Mouse (Mus musculus): ENCODE data around the gene Erc2.

GRCm38 (mm10) chr14:27641382-27641781, 19.2 kb downstream of the Erc2 start:
- TF ChIP-seq POLR2A (IDR thresholded peaks at IDR 0.05; ENCODE audit: low read depth, low read length) = no peak
- TF ChIP-seq CTCF (conservative IDR thresholded peaks at IDR 0.05 in 1 of 2, IDR thresholded peaks at IDR 0.05 in 1 of 2; ENCODE audit: low read depth in 2 of 2, low read length in 2 of 2) = no peak
- TF ChIP-seq EP300 (IDR thresholded peaks at IDR 0.05; ENCODE audit: low read length) = no peak
- TF ChIP-seq POLR2AphosphoS2 (IDR thresholded peaks at IDR 0.05; ENCODE audit: low read depth, low read length) = no peak
- no peak for TF ChIP-seq ZNF384 (IDR thresholded peaks at IDR 0.05; ENCODE audit: low read depth, low read length)
- TF ChIP-seq E2F4 (IDR thresholded peaks at IDR 0.05; ENCODE audit: insufficient replicate concordance, low read depth, low read length) = no peak
- TF ChIP-seq USF1 (IDR thresholded peaks at IDR 0.05; ENCODE audit: low read depth, low read length) = no peak

Measured in CH12.LX (cell line).